Mouse (Mus musculus): ENCODE measurements around the gene Matk. TPM values are rescaled to one million over a fixed set of nuclear protein-coding genes. Genes with fewer than 3 reads are reported as not detected.
A peak's percentile ranks its signal among the peaks of the same experiment; 100 is the strongest.

Matk gene
- polyA plus RNA-seq, 2 experiments = 1.1 to 1.6 TPM

DNA sequence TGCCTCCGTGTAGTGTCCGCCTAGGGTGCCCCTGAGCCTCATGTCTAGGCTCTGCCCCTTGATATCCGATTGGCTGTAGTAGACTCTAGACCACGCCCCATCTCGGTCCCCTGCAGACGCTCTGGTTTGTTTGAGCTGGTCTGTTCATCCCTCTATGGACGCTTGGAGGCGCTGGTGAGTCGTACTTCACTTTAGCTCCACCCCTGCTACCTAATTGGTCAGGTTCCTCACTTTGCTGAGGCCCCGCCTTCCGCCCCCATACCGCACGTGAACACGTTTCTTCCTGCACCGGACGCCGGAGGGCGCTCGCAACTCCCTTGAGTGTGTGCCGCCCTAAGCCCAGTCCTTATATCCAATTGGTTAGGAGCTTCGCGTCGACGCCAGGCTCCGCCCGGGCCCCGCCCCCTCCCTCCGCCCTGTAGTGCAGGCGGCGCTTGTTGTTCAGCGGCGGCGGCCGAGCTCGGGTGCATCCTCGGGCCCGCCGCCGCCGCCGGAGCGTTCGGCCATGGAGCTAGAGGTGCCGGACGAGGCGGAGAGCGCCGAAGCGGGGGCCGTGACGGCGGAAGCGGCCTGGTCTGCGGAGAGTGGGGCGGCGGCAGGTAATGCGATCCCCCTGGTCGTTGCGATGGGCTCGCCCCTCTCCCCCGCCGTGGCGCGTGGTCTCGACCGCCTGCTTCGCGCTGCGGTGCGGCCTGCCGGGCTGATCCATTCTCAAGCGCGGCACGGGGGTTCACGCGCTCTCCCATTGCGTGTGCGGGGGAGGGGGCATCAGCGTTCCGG lies 40.0 kb downstream of the Matk start, which contains the start of gene Pip5k1c:
TSS of gene Pip5k1c (plus strand) at position 410 of the 780 bp plus-strand sequence.
- Histone ChIP-seq H3K4me3 (ENCODE audit: insufficient read depth in 1 of 2, low read depth in 2 of 2, low read length in 2 of 2) (peak within 1 kb of the TSS; percentile 80 to 81), H3K36me3 (replicated peaks; ENCODE audit: control insufficient read depth, insufficient read depth, low read depth) (no peaks in the 10 kb centered on the region), H3K27ac (peak within 1 kb of the TSS; percentile 70), H3K9ac (replicated peaks) (peak within 1 kb of the TSS; percentile 79), H3K4me2 (ENCODE audit: low read depth) (peak within 1 kb of the TSS; percentile 92), H3K4me1 (replicated peaks; ENCODE audit: control insufficient read depth in 2 of 2, insufficient read depth in 2 of 2, low read length in 1 of 2) (peaks cover 14 to 30% of the 10 kb centered on the region in 2 experiments), H3K9me3 (ENCODE audit: control insufficient read depth, low read length) (no peaks in the 10 kb centered on the region), H3K27me3 (ENCODE audit: control insufficient read depth, insufficient read depth, low read length) (no peaks in the 10 kb centered on the region; the same call in 1 of the 2 replicates)
- WGBS (ENCODE audit: insufficient replicate concordance) = under 1% methylated on average over 59 of the region's 80 CpGs
- ATAC-seq (ENCODE audit: insufficient read depth) (peak; percentile 94), DNase-seq (ENCODE audit: low read depth in 3 of 3, low spot score in 3 of 3) (peak; percentile 99 to 100 (median 100))
- no peak for TF ChIP-seq EP300 (IDR thresholded peaks at IDR 0.05; ENCODE audit: low read depth)
- peak; percentile 95 for TF ChIP-seq CTCF (IDR thresholded peaks at IDR 0.05; ENCODE audit: low read depth)

GRCm38 (mm10) chr10:81293334-81294030 lies 40.7 kb downstream of the Matk start:
- Histone ChIP-seq H3K36me3 (replicated peaks; ENCODE audit: control insufficient read depth, insufficient read depth, low read depth) (no peaks in the 10 kb centered on the region), H3K9ac (replicated peaks) (peak overlapping the region; percentile 79), H3K4me3 (ENCODE audit: insufficient read depth in 1 of 2, low read depth in 2 of 2, low read length in 2 of 2) (peak overlapping the region; percentile 80 to 81), H3K27ac (peak overlapping the region; percentile 70), H3K9me3 (ENCODE audit: control insufficient read depth, low read length) (no peaks in the 10 kb centered on the region), H3K4me1 (replicated peaks; ENCODE audit: control insufficient read depth in 2 of 2, insufficient read depth in 2 of 2, low read length in 1 of 2) (peaks cover 14 to 34% of the 10 kb centered on the region in 2 experiments), H3K4me2 (ENCODE audit: low read depth) (peak overlapping the region; percentile 92), H3K27me3 (ENCODE audit: control insufficient read depth, insufficient read depth, low read length) (no peaks in the 10 kb centered on the region; the same call in 1 of the 2 replicates)
- 2% methylated on average over 25 of the region's 25 CpGs for WGBS (ENCODE audit: insufficient replicate concordance)
- peak; percentile 18; the same call in 1 of the 2 replicates for TF ChIP-seq CTCF (IDR thresholded peaks at IDR 0.05; ENCODE audit: low read depth)
- no peak for TF ChIP-seq EP300 (IDR thresholded peaks at IDR 0.05; ENCODE audit: low read depth)
- no peak for ATAC-seq (ENCODE audit: insufficient read depth)
- no peak for DNase-seq (ENCODE audit: low read depth in 3 of 3, low spot score in 3 of 3)

GRCm38 (mm10) chr10:81294442-81294841 lies 41.7 kb downstream of the Matk start:
- Histone ChIP-seq H3K4me2 (ENCODE audit: low read depth) (peak overlapping the region; percentile 92), H3K4me3 (ENCODE audit: insufficient read depth in 1 of 2, low read depth in 2 of 2, low read length in 2 of 2) (peak overlapping the region in 1 of 2 experiments; percentile 80; a peak in 2 of 4 replicates), H3K9me3 (ENCODE audit: control insufficient read depth, low read length) (no peaks in the 10 kb centered on the region), H3K27me3 (ENCODE audit: control insufficient read depth, insufficient read depth, low read length) (no peaks in the 10 kb centered on the region; the same call in 1 of the 2 replicates), H3K4me1 (replicated peaks; ENCODE audit: control insufficient read depth in 2 of 2, insufficient read depth in 2 of 2, low read length in 1 of 2) (peaks cover 14 to 43% of the 10 kb centered on the region in 2 experiments), H3K9ac (replicated peaks) (peak overlapping the region; percentile 79; the same call in 1 of the 2 replicates), H3K27ac (no peak overlapping the region), H3K36me3 (replicated peaks; ENCODE audit: control insufficient read depth, insufficient read depth, low read depth) (no peaks in the 10 kb centered on the region)
- TF ChIP-seq CTCF (IDR thresholded peaks at IDR 0.05; ENCODE audit: low read depth) (no peak), EP300 (IDR thresholded peaks at IDR 0.05; ENCODE audit: low read depth) (no peak)
- no peak for ATAC-seq (ENCODE audit: insufficient read depth)
- no peak for DNase-seq (ENCODE audit: low read depth in 3 of 3, low spot score in 3 of 3)
- 23% methylated on average over 8 of the region's 8 CpGs for WGBS (ENCODE audit: insufficient replicate concordance)

DNA sequence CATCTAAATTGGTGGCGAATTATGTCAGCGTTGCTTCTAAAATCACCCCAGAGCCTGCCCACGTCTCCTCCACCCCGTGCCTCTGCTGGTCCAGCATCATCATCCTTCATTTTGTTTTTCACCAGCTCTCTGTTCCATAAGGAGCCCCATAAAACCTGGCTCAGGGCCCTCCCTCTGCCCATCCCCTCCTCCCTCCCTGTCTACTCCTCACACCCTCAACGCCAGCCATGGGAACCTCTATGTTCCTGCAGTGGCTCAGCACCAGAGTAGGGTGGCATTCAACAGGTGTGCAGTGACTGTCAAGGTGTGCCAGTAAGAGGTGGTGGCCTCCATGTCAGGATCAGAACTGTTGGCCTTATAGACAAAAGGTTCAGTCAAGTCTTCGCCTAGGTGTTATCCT lies 42.5 kb downstream of the Matk start:
- Histone ChIP-seq H3K4me3 (ENCODE audit: insufficient read depth in 1 of 2, low read depth in 2 of 2, low read length in 2 of 2) (no peak overlapping the region), H3K4me2 (ENCODE audit: low read depth) (no peak overlapping the region; the same call in 1 of the 2 replicates), H3K27ac (no peak overlapping the region), H3K9me3 (ENCODE audit: control insufficient read depth, low read length) (no peaks in the 10 kb centered on the region), H3K27me3 (ENCODE audit: control insufficient read depth, insufficient read depth, low read length) (no peaks in the 10 kb centered on the region; the same call in 1 of the 2 replicates), H3K4me1 (replicated peaks; ENCODE audit: control insufficient read depth in 2 of 2, insufficient read depth in 2 of 2, low read length in 1 of 2) (peaks cover 14 to 49% of the 10 kb centered on the region in 2 experiments), H3K36me3 (replicated peaks; ENCODE audit: control insufficient read depth, insufficient read depth, low read depth) (no peaks in the 10 kb centered on the region), H3K9ac (replicated peaks) (no peak overlapping the region)
- ATAC-seq (ENCODE audit: insufficient read depth) = no peak
- WGBS (ENCODE audit: insufficient replicate concordance) = 81% methylated on average over 6 of the region's 6 CpGs
- no peak for TF ChIP-seq CTCF (IDR thresholded peaks at IDR 0.05; ENCODE audit: low read depth)
- no peak for TF ChIP-seq EP300 (IDR thresholded peaks at IDR 0.05; ENCODE audit: low read depth)
- no peak for DNase-seq (ENCODE audit: low read depth in 3 of 3, low spot score in 3 of 3)

- Histone ChIP-seq H3K4me1 (replicated peaks; ENCODE audit: control insufficient read depth in 2 of 2, insufficient read depth in 2 of 2, low read length in 1 of 2) (peaks cover 12 to 48% of the 10 kb centered on the region in 2 experiments), H3K27me3 (ENCODE audit: control insufficient read depth, insufficient read depth, low read length) (no peaks in the 10 kb centered on the region), H3K9me3 (ENCODE audit: control insufficient read depth, low read length) (no peaks in the 10 kb centered on the region), H3K9ac (replicated peaks) (no peak overlapping the region), H3K27ac (no peak overlapping the region), H3K4me2 (ENCODE audit: low read depth) (no peak overlapping the region), H3K36me3 (replicated peaks; ENCODE audit: control insufficient read depth, insufficient read depth, low read depth) (no peaks in the 10 kb centered on the region), H3K4me3 (ENCODE audit: insufficient read depth in 1 of 2, low read depth in 2 of 2, low read length in 2 of 2) (no peak overlapping the region)
- 57% methylated on average over 6 of the region's 6 CpGs for WGBS (ENCODE audit: insufficient replicate concordance)
- no peak for TF ChIP-seq CTCF (IDR thresholded peaks at IDR 0.05; ENCODE audit: low read depth)
- no peak for TF ChIP-seq EP300 (IDR thresholded peaks at IDR 0.05; ENCODE audit: low read depth)
- no peak for ATAC-seq (ENCODE audit: insufficient read depth)
- no peak for DNase-seq (ENCODE audit: low read depth in 3 of 3, low spot score in 3 of 3)
These were observed 44.5 kb downstream of the Matk start for GRCm38 (mm10) chr10:81297246-81297645.
